Mouse (Mus musculus): ENCODE measurements around the gene Apba2.

Gene Apba2

GRCm38 (mm10) chr7:64533374-64533773 lies 31.9 kb downstream of the Apba2 start:
- no peak for DNase-seq

GRCm38 (mm10) chr7:64535269-64535668 lies 33.8 kb downstream of the Apba2 start:
- no peak for DNase-seq

DNA sequence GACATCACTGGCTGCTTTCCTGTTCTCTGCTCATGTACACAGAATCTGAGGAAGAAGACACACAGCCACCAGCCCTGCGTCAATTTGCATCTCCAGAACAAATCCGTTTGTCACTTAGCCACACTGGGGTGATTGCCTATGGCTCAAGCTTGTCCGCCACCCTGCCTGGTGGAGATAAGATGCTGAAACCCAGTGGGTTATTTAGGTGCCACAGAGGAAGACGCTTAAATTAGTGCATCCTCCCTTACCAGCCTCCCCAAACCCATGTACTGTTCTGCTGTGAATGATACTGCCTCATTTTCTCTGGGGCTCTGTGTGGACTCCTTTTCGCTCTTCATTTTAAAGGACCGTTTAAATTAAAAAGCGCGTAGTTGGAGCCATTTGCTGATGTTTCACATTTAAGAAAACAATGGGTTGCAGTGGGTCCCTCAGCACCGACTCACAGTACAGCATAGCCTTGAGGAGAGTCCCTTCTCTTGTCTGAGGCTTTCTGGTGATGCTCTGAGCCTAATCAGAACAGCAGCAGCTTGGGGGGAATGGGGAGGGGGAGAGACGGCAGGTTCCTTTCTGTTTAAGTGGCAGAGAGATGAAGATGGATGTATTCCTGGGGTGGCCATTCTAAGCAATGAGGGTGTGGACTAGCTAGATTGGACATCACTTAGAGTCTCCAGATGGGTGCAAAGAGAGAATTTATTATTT lies 38.1 kb downstream of the Apba2 start:
- no peak for DNase-seq

- DNase-seq, result peak; percentile 3
Observed at GRCm38 (mm10) chr7:64546801-64547200, 45.3 kb downstream of the Apba2 start.

DNA sequence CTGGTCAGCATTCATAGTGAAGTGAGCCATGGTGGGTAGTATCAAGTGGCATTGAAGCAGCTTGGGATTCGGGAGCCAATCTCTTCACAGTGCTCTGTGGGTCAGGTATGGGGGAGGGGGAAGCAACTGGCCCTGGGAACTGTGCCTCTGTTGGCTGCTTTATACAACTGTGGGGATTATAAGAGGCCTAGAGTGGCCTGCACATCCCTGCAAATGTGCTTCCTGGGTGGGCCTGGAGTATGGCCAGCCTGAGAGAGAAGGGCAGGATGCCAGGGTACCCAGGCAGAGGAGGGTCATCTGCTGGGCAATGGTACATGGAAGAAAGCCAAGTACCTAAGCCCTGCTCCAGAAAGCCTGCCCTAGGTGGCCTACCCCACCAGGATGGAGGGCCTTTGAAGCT lies 49.4 kb downstream of the Apba2 start:
- DNase-seq, result no peak

DNA sequence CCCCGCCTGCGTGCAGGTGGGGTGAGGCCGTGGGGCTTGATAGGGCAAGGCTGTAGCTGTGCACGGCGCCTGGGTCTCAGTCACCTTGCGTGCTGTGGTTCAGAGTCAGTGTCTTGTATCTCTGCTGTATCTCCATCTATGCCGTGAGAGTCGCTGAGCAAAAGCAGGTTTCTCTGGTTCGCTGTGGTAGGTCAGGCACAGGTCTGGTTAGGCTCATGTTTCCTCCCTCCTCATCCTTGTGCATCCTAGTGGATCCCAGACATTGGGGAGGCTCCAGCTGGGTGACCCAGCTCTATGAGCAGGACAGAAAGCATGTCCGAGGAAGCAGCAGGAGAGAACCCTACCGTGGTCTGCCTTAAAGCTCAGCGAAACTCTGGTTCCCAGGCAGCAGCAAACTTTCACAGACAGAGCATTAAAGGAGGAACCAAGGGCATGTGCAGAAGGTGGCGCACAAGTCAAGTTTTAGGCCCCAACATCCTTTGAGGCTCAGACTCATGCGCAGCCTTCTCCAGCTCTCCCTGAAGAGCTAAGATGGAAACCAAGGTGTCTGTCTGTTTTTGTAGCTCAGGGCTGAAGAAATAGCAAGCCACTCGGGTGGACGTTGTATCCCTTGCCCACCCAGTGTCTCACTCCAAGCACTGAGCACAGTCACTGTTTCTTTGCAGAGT lies 51.2 kb downstream of the Apba2 start:
- no peak for DNase-seq

DNA sequence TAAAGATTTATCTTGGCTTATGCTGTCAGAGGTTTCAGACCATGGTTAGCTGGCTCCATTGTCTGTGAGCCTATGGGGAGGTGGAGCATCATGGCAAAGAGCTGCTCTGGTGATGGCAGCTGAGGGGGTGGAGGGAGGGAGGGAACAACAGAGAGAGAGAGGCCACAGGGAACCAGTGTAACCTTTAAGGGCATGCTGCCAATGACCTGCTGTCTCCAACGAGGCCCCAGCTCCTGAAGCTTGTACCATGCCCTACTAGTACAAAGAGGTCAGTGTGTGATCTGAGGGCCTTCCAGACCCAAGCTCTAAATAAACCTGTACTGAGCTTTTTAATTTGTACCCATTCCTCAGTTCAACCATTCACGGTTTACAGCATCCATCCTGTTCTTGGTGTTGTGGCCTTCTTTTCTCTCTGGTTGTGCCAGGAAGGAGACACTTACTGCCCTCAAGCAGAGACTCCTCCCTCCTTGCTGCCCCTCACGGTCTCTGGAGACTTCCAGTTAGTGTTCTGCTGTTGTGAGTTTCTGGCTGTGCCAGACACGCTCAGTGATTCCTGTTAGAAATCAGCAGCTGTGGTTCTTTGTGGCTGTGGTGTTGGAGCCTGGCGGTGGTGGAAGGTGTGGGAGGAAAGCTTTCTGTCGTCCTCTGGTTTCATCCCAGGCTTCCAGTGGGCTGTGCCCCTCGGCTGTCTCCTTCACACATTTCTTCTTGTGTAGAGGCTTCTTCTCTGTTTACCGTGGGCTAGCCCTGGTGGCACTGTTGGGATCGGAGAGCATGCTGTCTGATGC lies 60.4 kb downstream of the Apba2 start:
- no peak for DNase-seq

DNA sequence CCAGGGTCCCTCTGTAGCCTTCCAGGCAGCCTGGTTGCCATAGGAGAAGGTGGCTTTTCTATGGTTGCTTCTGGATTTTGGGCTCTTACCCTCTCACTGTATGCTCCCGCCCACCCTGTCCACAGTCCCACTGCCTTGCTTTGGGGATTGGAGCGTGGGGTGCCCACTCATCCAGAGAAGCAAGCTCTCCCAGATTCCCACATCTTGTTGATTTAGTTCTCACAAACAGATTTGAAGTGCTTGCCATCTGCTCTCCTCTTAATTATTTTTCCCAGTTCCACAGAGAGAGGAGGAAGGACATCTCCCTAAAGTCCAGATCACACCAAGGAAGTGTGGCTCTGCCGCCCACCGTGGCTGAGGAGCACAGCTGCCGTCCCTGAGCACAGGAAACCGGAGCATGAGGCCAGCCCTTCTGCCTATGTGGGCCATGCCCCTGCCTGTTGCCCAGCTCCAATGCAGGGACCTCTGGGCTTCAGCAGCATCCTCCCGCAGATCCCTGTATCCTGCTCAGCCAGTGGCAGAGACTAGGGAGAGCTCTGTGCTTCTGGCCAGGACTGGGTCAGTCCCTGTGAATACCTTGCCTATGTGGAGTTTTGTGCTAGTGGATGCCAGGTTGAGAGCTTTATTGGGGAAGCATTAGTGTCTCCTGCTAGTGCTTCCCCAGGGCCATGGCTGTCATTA lies 63.5 kb downstream of the Apba2 start:
- no peak for DNase-seq

- DNase-seq, result no peak
Observed at GRCm38 (mm10) chr7:64566371-64567243, 65.1 kb downstream of the Apba2 start.

DNA sequence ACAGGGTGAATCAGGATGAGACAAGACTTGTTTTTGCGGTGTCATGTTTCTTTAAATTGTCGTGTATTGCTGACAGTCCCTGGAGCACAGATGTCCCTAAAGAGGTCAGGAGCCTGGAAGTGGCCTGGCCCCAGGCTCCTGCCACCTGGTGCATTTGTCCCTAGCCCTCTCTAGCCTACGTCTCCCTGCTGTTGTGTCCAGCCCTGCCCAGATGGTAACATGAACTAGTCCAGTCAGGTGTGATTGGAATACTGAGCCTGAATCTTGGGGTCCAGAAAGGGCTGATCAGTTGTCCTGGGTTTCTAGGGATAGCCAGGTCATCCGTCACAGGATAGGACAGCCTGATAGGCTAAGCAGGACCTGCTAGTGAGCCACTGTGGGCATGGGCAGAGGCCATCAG lies 67.2 kb downstream of the Apba2 start:
- no peak for DNase-seq

- DNase-seq, result peak; percentile 26
Observed at GRCm38 (mm10) chr7:64569676-64570075, 68.2 kb downstream of the Apba2 start.

DNA sequence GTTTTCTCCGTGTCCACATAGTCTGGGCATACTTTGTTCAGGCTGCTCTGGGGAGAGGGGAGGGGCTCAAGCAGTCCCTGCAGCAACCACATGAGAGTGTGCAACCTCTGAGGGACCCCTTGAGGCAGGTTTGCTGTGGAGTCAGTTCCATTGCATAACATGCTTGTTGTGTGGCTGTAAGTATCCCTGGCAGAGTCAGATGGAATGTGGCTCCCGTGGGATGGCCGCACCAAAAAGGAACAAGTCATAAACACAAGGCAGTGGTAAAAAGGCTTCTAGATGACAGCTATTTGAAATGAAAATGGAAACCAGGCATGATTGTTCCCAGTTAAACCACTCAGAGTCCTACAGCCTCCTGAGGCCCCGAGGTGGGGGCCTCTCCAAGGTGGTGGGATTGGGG lies 69.4 kb downstream of the Apba2 start:
- no peak for DNase-seq

DNA sequence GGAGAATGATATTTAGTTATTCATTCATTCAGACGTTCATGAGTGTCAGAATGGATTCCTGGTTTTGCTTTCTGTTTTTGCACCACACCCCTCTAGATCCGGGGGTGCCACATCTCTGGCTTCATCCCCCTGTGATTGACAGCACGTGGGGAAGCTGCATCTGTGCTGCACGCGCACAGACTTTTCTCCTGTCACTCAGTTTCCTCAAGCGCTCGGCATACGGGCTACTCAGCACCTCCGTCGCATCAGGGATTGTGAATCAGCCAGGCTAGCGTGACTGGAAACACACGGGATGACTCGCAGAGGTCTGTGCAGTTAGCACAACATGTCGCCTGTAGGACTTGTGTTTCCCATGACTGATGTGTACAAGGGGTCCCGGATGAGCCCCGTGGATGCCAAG lies 72.6 kb downstream of the Apba2 start:
- DNase-seq, result no peak

DNA sequence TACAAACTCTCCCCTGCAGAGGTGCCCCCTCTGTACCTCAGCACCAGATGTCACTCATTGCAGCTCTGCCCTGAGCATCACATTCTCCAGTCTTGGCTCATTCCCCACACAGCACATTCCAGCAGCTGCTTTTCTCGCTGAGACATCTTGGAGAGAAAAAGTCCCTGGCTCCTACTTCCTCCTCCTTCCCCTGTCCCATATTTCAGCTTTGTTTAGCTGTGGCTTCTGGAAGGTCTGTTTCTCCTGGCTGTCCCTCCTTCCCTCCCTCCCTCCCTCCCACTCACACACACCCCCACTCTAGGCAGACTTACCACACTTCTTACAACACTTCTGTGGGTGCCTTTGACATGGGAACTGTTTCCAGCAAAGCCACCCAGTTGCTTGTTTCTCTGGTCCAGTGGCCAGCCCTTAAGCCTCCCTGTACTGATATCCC lies 75.0 kb downstream of the Apba2 start:
- peak; percentile 63 for DNase-seq

DNA sequence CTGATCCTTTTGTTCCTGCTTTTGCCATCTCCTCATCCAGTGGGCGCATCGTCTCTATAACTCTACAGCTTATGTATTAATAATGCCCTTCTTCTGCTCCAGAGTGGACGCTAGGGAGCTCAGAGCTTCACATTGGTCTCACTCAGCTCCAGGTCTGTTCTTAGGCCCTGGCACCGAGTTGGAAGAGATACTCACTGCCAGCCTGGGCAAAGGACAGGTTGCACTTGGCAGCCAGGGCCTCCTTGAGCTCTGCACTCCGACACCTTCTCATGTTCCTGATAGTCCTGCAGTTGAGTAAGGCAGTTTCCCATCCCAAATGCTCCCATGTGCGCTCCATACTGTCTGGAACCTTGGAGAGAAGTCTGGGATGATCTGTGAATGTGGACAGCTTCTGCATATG lies 76.7 kb downstream of the Apba2 start:
- no peak for DNase-seq

DNA sequence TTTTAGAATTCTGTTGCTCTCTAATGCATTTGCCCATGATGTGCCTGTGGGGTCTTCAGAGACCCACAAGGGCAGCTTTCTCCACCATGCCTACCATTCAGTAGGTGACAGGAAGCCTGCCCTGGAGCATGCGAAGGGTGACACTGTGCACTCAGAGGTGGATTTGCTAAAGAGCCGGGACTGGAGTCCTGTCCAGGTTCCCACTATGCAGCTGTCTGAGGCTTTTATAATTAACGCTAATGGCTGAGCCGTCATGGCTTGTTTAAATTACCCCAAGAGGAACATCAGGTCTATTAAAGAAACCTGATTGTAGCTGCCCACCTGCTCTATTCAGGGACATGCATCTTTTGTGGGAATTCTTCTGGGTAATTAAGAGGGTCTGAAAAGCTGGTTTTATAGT lies 78.4 kb downstream of the Apba2 start:
- no peak for DNase-seq

GRCm38 (mm10) chr7:64580293-64580692 lies 78.8 kb downstream of the Apba2 start:
- DNase-seq, result no peak

DNA sequence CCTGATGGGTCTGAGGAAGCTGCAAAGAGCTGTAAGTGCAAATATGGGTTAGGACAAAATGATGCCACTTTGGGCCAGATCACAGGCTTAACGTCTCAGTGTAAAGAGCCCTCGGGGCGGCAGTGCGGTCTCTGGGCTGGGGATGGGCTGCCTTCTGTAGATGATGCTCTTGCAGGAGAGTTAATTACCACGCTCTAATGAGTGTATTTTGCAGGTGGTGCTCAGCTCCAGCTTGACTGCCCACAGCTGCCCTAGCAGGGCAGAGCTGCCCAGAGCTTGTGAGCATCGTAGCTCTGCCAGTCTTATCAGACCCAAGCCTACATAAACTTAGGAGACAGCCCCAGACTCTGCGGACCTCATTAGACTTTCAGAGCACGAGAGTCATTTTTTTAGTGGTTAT lies 80.9 kb downstream of the Apba2 start:
- DNase-seq, result no peak

- no peak for DNase-seq
Observed at GRCm38 (mm10) chr7:64583670-64584121, 82.2 kb downstream of the Apba2 start.

GRCm38 (mm10) chr7:64586133-64586532 lies 84.6 kb downstream of the Apba2 start:
- no peak for DNase-seq

DNA sequence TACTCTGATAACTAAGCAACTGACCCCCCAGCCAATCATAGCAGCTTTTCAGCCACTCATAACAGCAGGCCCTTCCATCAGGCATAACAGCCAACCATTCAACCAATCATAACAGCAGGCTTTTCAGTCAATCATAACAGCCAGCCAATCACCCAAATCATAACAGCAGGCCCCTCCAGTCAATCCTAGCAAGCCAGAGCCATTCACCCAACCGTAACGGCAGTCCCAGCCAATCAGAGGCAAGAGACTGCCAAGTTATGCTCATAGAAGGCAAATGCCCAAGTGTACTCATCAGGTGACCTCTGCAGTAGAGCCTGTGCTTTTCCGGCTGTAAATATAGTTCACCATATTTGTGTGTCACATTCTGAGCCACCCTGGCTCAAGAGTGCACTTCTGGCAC lies 85.1 kb downstream of the Apba2 start:
- no peak for DNase-seq
